Mouse (Mus musculus) embryonic stem cell, embryonic (primary cell): ENCODE measurements around the gene Rab19.

ENCODE experiments used
- CTCF ChIA-PET, 4 experiments: fragments of 300-600 bp in 2 of 4; fragments of 350-600 bp in 2 of 4; sonication (Branson Sonifier 250); formaldehyde crosslinking; loops; one replicate each; lab custom pipeline; 2022; ENCODE audit warnings: inconsistent platforms in 2 of 4; lab: Charles Lee
- POLR2A ChIA-PET, 4 experiments: fragments of 300-600 bp in 2 of 4; fragments of 350-600 bp in 2 of 4; sonication (Branson Sonifier 250); formaldehyde crosslinking; loops; one replicate each; lab custom pipeline; 2022; ENCODE audit warnings: antibody characterized with exemption in 4 of 4, inconsistent platforms in 1 of 4; lab: Charles Lee

Gene Rab19

GRCm38 (mm10) chr6:39414106-39414505, 33.1 kb downstream of the Rab19 start:
- ChIA-PET CTCF (interaction anchor here (0.5 to 8.3 kb wide), 14 partner anchors 13 to 525 kb away, joined by 3 to 116 read pairs (median 4); partner anchors contain the start of gene Slc37a3 (in 1 of the 4)), POLR2A (interaction anchor here (0.7 to 31.4 kb wide), 19 partner anchors 8 to 142 kb away, joined by 3 to 1035 read pairs (median 14); no protein-coding TSS in a partner anchor)

DNA sequence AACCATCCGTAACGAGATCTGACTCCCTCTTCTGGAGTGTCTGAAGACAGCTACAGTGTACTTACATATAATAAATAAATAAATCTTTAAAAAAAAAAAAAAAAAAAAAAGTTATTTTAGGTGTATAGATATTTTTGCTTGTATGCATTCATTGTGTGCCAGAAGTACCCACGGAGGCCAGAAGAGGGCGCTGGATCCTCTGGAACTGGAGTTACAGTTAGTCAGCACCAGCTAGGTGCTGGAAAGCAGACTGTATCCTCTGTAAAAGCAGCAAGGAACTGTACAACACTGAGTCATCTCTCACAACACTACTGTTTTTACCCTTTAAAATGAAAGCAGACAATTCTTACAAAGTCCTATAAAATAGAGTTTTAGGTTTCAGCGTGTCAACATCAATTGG, 34.8 kb downstream of the Rab19 start:
- POLR2A ChIA-PET = interaction anchor here (0.6 to 31.4 kb wide), 28 partner anchors 10 to 93 kb away, joined by 3 to 1035 read pairs (median 6); partner anchors contain the start of gene Slc37a3 (in 1 of the 4)
- CTCF ChIA-PET = interaction anchor here (0.5 to 8.3 kb wide), 37 partner anchors 9 to 918 kb away, joined by 3 to 116 read pairs (median 5); no protein-coding TSS in a partner anchor

DNA sequence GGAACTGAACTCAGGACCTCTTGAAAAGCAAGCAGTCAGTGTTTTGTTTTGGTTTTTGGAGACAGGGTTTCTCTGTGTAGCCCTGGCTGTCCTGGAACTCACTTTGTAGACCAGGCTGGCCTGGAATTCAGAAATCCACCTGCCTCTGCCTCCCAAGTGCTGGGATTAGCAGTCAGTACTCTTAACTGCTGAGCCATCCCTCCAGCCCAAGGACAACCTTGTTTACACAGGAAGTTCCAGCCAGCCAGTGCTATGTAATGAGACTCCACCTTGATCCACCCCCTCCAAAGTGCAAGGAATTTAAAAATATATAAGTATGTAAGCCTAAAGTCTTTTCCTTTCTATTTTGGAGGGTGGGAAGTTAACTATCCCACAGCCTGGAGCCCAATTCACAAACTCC, 35.7 kb downstream of the Rab19 start:
- CTCF ChIA-PET = interaction anchor here (0.6 to 8.3 kb wide), 20 partner anchors 11 to 366 kb away, joined by 3 to 116 read pairs (median 6); no protein-coding TSS in a partner anchor
- POLR2A ChIA-PET = interaction anchor here (0.6 to 31.4 kb wide), 27 partner anchors 8 to 1548 kb away, joined by 3 to 1035 read pairs (median 5); partner anchors contain the start of gene Slc37a3 (in 1 of the 4)

DNA sequence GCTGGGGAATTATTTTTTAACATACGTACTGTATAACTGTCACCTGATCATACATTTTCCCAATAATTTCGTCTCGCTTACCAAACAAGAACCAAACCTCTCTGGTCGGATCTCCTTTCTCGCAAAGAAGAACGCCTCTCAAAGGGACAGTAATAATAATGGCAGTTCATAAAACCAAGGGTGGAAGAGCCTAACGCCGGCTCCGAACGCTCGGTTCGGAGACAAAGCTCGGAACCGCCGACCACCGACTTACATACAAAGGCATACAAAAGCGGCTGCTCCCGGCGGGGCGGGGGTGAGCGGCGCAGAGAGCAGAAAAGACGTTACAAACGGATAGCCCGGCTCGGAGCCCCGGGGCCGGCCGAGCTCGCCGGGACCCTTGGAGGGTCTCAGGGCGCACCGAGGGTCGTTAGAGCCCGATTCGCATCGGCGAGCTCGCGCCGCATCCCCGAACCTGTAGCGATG, 38.4 kb downstream of the Rab19 start:
- ChIA-PET POLR2A (interaction anchor here (0.7 to 31.4 kb wide), 32 partner anchors 8 to 137 kb away, joined by 3 to 1035 read pairs (median 8); no protein-coding TSS in a partner anchor), CTCF (interaction anchor here in 2 of 4 experiments (0.5 to 8.3 kb wide), 3 partner anchors 26 to 171 kb away, joined by 3 to 116 read pairs (median 13); no protein-coding TSS in a partner anchor)

DNA sequence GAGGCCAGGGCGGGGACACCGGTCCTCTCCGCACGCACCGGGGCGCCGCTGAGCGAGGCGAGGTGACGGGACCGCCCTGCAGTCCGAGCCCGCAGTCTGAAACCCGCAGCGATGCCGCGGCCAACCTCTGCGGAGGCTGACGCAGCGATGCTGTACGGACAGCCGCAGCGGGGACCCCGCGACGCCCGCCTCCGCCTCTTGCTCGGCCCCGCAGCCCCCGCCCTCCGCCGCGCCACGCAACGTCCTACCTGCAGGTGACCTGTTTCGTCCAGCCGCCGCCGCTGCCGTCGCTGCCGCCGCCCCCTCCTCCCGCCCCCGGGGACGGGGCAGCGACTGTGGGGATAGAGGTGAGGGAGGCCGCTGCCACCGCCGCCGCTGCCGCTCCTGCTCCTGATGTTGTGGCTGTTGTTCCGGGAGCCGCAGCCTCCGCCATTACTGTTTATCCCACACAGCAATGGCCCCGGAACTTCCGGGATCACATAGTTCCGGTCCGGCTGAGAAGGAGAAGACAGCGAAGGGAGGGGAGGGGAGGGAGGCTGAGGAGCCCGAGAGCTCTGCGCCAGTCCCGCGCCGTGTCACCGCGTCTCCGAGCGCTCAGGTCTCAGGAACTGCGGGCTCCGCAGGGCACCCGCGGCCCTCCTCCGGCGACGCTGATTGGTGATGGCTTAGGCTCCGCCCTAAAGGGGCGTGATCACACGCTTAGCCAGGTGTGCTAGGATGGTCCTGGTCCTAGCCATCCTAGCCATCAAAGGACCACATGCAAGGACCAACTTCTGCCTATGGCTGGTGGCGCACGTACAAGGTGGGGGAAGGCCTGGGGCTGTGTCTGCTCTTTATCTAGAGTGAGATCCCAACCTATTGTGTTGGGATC, 39.1 kb downstream of the Rab19 start, which contains the start of gene Mkrn1:
Gene Mkrn1, minus strand, starts transcription at position 612 of the 871 bp plus-strand sequence.
- CTCF ChIA-PET = interaction anchor here (0.5 to 8.3 kb wide), 9 partner anchors 13 to 1008 kb away, joined by 3 to 116 read pairs (median 4); no protein-coding TSS in a partner anchor
- POLR2A ChIA-PET = interaction anchor here (0.6 to 31.4 kb wide), 51 partner anchors 9 to 362 kb away, joined by 3 to 1035 read pairs (median 6); partner anchors contain the start of genes Adck2 (in 1 of the 4) and Slc37a3 (in 1 of the 4)

DNA sequence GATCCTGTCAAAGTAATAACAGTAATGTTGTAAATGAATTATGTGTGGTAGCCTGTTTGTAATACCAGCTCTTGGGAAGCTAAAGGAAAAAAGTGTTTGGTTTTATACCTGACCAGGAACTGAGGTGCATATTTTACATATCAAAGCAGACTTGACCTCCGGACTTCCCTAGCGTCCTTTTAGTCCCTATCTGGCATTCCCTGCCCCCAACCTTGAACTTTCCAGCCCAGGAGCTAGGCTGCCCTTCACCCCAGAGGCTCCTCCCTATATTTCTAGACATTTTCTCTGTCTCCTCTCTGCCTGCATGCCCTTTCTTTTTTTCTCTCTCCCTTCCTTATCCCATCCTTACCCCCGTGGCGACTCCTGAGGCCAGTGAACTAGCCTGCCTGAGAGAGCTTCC, 39.9 kb downstream of the Rab19 start:
- ChIA-PET CTCF (interaction anchor here (0.5 to 8.3 kb wide), 9 partner anchors 14 to 1007 kb away, joined by 3 to 116 read pairs (median 4); no protein-coding TSS in a partner anchor), POLR2A (interaction anchor here (0.6 to 31.4 kb wide), 42 partner anchors 8 to 361 kb away, joined by 3 to 1035 read pairs (median 7); partner anchors contain the start of genes Adck2 (in 1 of the 4) and Slc37a3 (in 1 of the 4))

DNA sequence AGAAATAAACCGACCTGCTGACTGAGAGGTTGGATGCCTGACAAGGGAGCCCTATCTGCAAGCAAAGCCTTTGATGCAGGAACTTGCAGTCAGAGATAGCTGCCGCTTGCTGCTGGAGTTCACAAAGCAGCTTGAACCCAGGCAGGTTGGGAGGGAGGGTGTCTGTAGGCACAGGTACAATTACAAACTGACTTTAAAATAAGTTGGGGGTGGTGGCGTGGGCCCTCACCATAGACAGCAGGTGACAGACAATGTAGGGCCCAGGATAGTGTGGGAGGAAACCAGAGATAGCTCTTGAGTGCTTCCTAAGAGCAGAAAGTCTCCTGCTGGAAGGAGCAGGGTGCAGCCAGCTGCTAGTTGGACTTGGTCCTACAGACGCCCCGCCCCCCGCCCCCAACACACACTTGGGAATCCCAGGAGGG, 42.2 kb downstream of the Rab19 start:
- ChIA-PET CTCF (interaction anchor here in 3 of 4 experiments (0.5 to 1.5 kb wide), 8 partner anchors 8 to 39 kb away, joined by 3 to 6 read pairs (median 3); no protein-coding TSS in a partner anchor), POLR2A (interaction anchor here (0.7 to 31.4 kb wide), 26 partner anchors 8 to 174 kb away, joined by 3 to 1035 read pairs (median 6); no protein-coding TSS in a partner anchor)

DNA sequence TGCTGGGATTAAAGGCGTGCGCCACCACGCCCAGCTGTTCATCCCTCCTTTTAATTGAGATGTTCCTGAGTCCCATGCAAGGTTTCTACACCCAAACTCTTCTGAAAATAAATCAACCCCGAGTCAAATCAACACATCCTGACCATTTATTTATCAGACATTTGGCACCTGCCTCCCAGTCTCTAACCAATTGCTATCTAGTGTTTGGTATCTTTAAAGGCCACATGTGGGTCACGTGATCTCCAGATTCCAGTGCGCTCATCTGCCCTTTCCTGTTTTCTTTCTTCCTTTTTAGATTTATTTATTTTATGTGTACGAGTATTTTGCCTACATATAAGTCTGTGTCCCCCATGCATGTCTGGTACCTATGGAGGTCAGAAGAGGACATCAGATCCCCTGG, 42.7 kb downstream of the Rab19 start:
- ChIA-PET POLR2A (interaction anchor here in 3 of 4 experiments (0.7 to 31.4 kb wide), 21 partner anchors 8 to 128 kb away, joined by 3 to 1035 read pairs (median 9); no protein-coding TSS in a partner anchor), CTCF (interaction anchor here in 3 of 4 experiments (0.6 to 1.5 kb wide), 4 partner anchors 9 to 23 kb away, joined by 3 to 6 read pairs (median 3); no protein-coding TSS in a partner anchor)

DNA sequence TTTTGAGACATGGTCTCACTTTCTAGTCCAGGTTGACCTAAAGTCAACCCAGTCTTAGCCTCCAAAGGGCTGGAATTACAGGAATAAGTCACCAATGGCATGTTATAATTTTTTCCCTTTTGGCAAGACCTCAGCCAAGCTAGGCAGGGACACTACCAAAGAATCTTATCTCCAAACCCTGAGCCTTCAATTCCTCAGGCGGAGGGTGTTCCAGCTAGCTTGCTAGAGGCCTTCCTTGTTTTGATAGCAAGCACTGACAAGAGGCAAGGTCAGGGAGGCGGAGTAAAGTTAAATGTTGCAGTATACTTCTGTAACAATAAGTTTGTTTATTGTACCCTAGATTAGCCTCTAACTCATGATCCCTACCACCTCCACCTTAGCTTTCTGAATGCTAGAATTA, 44.2 kb downstream of the Rab19 start:
- POLR2A ChIA-PET = interaction anchor here in 3 of 4 experiments (1.1 to 31.4 kb wide), 8 partner anchors 8 to 26 kb away, joined by 3 to 1035 read pairs (median 28); no protein-coding TSS in a partner anchor
- CTCF ChIA-PET = no interaction called here

DNA sequence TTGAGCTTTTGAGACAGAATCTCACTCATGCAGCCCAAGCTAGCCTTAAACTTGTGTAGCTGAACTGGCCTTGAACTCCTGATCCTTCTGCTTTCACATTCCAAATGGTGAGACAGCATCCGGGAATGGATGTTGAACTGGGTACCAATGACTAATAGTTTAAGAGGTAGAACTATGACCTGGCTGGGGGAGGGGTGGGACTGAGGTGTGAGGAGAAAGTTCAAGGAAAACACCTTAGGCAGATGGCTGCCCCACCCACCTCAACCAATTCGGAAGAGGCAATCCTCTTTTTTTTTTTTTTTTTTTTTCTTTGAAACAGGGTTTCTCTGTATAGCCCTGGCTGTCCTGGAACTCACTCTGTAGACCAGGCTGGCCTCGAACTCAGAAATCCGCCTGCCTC, 45.8 kb downstream of the Rab19 start:
- POLR2A ChIA-PET = interaction anchor here (0.6 to 31.4 kb wide), 20 partner anchors 6 to 783 kb away, joined by 3 to 1035 read pairs (median 4); no protein-coding TSS in a partner anchor
- CTCF ChIA-PET = interaction anchor here (0.6 to 2.5 kb wide), 7 partner anchors 18 to 34 kb away, joined by 3 to 16 read pairs (median 7); no protein-coding TSS in a partner anchor

DNA sequence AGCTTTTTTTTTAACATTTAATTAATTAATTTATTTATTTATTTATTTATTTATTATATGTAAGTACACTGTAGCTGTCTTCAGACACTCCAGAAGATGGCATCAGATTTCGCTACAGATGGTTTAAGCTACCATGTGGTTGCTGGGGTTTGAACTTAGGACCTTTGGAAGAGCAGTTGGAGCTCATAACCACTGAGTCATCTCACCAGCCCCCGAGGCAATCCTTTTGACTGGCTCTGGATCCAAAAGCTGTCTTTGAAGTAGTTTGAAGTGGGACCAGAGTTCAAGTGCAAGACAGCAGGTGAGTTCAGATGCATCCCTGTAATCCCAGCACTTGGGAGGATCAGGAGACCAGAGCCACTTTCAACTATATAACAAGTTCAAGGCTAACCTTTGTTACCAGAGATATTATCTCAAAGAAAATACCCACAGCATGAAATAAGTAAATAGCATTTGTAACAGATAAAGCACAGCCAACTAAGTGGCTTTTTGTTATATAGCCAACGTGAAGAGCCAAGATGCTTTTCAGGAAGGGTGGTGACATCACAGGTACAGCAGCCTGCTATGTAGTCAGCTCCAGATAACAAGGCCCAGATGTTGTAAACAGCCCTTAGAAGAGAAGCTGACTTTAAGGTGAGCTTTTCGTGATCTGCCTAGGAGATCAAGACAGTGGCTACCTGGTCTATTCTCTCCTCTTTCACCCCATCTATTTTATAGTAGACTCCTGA, 46.5 kb downstream of the Rab19 start:
- ChIA-PET POLR2A (interaction anchor here in 3 of 4 experiments (0.6 to 31.4 kb wide), 15 partner anchors 7 to 784 kb away, joined by 3 to 1035 read pairs (median 5); no protein-coding TSS in a partner anchor), CTCF (interaction anchor here in 3 of 4 experiments (0.7 to 2.5 kb wide), 5 partner anchors 18 to 36 kb away, joined by 3 to 16 read pairs (median 5); no protein-coding TSS in a partner anchor)

DNA sequence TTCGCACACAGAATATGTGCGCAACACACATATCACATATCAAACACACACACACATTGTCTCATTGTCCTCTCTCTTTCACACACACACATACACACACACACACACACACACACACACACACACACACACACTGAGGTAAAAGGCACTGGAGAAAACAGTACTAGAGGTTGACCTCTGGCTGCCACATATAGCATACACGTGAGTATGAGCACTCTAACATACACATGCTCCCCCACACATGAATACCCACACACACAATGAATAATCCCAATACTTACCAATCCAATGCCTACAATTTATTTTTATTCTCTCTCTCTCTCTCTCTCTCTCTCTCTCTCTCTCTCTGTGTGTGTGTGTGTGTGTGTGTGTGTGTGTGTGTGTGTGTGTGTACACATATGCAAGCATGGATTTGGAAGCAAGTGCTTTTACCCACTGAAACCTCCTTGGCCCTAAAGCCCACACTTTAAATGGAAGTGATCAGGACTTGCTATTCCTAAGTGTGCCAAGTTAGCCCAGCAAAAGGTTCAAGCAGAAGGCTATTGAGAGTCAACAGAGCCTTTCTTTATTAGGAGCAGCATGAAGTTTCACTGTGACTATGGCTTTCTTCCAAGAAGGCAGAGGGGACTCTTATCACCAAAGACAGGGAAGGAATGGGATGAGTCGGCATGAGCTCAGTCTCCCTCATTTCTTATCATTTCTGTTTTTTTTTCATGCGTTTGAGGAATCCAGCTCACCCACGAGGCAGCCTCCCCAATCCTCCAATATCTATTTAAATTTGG, 48.2 kb downstream of the Rab19 start:
- ChIA-PET POLR2A (interaction anchor here in 2 of 4 experiments (0.8 to 31.4 kb wide), 6 partner anchors 9 to 30 kb away, joined by 3 to 1035 read pairs (median 95); partner anchors contain the start of gene Mkrn1 (in 1 of the 2)), CTCF (no interaction called here)

- ChIA-PET CTCF (interaction anchor here in 1 of 4 experiments (0.7 kb wide), 1 partner anchor 20 kb away, joined by 5 read pairs; no protein-coding TSS in a partner anchor), POLR2A (interaction anchor here (0.6 to 7.4 kb wide), 8 partner anchors 7 to 23 kb away, joined by 3 to 265 read pairs (median 29); partner anchors contain the start of gene Mkrn1 (in 2 of the 4))
These were observed 49.7 kb downstream of the Rab19 start for GRCm38 (mm10) chr6:39430722-39431121.

GRCm38 (mm10) chr6:39433174-39433573, 52.2 kb downstream of the Rab19 start:
- ChIA-PET POLR2A (interaction anchor here in 2 of 4 experiments (6.2 to 7.4 kb wide), 4 partner anchors 13 to 21 kb away, joined by 51 to 265 read pairs (median 178); partner anchors contain the start of gene Mkrn1 (in 1 of the 2)), CTCF (interaction anchor here in 2 of 4 experiments (0.6 to 2.1 kb wide), 2 partner anchors 10 to 13 kb away, joined by 3 to 11 read pairs; no protein-coding TSS in a partner anchor)

DNA sequence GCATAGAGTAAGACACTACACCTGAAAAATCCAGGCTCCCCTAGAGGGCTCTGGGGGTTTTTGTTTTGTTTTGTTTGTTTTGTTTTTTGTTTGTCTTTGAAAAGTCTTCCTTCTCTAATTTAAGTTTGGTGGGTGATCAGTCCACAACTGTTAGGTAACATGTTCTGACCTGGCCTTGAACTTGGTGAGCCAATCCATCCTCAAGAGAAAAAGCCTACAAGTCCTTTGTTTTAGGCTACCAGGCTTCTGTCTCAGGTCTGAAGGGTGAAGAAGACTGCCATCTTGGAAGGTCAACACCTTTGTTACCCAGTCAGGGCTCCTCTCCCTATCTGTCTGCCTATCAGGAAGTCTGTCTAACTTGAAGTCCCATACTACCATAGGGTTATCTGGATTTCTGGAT, 52.7 kb downstream of the Rab19 start:
- ChIA-PET CTCF (interaction anchor here in 3 of 4 experiments (0.5 to 2.1 kb wide), 9 partner anchors 11 to 508 kb away, joined by 3 to 11 read pairs (median 7); partner anchors contain the start of gene Mkrn1 (in 1 of the 3)), POLR2A (interaction anchor here (0.5 to 7.4 kb wide), 25 partner anchors 9 to 147 kb away, joined by 3 to 265 read pairs (median 8); partner anchors contain the start of gene Mkrn1 (in 4 of the 4))
